Mouse (Mus musculus) gastrocnemius, postnatal 25 days (tissue): ENCODE results near the gene Gsk3b. TPM values are rescaled to one million over a fixed set of nuclear protein-coding genes. Genes with fewer than 3 reads are reported as not detected.

Experiments
- DNase-seq: peaks from one replicate; pipeline ENCODE4 v3.0.0; 2022
- total RNA-seq, 2 experiments: library from RNA; stranded (reverse); gene quantifications; 1 replicate in 1 of 2; 2 replicates in 1 of 2; pipeline ENCODE4 v1.2.3; 2021

Gene Gsk3b
- total RNA-seq, 2 experiments from 2014 or later: 49.5 to 51.7 TPM

DNA sequence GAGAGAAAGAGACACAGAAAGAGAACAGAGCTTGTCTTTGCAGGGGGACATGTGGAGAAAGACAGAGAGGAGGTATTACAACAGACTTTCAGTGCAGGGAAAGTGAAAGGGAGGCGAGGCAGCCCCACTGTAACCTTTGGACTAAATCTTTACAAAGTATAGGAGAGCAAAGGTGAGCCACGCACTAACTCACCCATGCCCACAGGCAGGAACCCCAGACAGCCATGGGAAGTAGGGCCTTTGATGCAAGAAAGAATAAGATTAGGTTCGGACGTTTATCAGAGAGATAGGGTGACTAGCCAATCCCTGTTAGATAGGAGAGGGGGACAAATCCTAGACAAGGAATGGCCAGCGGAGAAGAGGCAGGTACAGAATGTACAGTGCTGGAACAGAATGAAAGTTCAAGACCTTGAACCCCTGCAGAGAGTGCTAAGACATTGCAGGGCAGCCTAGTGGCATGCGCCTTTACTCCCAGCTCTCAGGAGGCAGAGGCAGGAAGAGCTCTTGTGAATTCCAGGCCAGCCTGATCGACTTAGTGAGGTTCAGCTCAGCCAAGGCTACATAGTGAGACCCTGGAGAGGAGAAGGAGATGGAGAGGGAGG, 193.9 kb downstream of the Gsk3b start:
- DNase-seq: no peak

DNA sequence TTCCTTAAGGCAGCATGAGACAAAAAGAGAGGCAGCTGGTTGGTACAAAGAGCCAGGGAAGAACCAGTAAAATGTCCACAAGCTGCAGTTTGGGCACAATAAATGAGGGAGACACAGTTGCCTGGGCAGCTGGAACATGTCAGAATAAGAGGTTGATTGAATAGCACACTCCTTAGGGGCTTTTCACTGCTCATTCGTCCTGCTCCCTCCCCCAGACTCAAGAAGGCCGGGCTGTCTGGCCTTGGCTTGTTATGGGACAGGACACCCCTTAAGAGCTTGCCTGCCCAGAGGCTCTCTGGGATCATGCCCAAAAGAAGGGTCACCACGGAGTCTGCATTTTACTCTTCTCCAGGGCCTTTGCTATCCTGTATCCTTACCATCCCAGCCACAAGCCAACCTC, 194.5 kb downstream of the Gsk3b start:
- no peak for DNase-seq

DNA sequence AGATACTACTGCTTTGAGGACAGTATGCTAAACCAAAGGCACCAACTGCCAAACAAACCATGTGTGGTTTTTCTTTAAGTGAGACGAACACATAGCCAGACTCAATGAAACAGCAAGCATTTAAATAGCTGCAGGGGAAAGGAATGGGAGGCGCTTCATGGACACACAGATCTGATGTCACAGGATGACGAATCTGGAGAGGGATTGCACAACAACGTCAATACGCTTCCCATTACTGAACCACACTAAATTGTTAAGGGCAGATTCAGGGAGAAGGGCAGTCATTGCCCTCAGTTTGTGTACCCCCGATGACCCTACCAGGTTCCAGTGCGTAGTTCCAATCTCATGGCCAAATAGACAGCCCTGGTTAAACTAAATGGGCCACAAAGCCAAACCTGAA, 197.0 kb downstream of the Gsk3b start:
- DNase-seq: no peak

DNA sequence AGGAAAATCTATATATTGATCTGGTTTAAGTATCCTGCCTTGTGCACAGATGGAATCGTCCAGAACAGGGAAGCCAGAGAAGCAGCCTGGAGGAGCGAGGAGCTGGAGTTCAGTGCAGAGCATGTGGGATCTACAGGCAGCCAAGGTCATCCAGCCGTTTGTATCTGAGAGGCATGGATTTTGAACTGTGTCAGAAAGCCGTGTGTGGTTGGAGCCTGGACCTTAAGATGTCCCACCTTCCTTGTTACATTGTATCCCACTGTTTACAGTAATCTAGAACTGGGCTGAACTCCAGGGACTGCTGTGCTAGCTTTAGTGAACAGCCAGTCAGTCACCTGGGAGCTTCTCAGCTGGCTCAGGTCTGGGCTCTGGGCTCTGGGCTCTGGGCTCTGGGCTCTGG, 197.7 kb downstream of the Gsk3b start:
- no peak for DNase-seq

DNA sequence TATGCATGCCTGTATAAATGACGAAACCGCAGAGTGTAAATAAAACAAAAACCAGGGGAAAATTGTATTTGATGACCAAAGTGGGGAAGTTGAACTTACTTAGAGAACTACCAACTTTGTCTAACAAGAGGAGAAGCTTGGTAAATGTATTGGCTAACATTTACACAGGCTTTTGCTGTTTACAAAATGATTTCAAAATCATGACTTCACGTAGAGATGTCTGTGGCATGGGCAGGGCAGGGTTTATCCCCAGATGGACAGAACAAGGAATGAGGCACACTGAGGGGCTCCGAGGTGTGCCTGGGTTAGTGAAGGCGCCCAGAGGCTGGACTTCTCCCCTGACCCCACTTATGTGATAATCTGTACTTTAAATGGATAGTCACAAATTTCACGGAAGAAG, 198.6 kb downstream of the Gsk3b start:
- no peak for DNase-seq

DNA sequence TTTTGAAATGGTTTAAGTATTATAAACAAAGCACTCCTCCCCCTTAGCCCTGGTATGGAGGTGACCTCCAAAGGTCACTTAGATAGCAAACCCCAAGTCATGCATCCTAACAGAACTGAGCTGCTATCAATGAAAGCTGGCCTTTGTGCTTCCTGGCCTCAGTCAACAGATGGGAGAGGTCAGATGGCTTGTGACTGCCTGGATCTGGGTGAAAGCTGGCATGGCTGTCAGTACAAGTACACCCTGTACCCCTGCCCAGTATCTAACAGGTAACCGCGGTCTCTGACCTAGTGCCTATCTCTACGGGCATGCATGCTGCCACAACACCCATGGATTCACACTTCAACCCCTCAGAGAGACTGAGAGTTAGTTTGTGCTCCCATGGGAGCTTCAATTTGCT, 199.0 kb downstream of the Gsk3b start:
- DNase-seq: no peak

DNA sequence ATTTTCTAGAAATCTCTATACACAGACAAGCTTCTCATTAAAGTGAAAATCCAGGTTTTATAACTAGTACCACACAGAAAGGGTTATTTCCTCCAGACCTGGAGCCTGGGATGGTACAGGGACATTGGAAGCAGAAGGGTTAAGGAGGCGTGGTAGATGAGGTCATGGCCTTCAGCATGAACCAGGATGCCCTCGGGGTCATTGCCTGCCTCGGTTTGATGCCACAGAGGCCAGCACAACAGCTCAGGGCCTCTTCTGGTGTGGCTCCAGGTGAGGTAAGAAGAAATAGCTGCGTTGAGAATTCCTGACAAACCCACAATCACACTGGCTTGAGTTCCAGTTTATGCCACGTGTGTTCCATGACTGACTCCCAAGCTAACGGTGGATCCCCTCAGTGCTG, 200.1 kb downstream of the Gsk3b start:
- DNase-seq: no peak

DNA sequence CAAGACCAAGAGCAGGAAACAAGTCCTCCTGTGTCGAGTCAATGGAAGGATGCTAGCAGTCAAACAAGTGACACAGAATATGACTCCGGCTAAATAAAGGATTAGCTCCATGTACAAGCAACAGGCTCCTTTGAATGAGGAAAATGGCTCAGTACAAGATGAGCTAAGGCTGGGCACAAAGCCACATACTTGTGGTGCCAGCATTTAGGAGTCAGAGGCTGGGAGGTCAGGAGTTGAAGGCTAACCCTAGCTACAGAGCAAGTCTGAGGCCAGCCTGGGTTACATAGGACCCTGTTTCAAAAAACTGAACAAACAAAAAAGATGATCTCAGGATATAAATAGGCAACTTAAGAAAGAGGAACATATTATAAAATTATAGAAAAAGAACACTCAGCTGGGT, 201.3 kb downstream of the Gsk3b start:
- DNase-seq: no peak

DNA sequence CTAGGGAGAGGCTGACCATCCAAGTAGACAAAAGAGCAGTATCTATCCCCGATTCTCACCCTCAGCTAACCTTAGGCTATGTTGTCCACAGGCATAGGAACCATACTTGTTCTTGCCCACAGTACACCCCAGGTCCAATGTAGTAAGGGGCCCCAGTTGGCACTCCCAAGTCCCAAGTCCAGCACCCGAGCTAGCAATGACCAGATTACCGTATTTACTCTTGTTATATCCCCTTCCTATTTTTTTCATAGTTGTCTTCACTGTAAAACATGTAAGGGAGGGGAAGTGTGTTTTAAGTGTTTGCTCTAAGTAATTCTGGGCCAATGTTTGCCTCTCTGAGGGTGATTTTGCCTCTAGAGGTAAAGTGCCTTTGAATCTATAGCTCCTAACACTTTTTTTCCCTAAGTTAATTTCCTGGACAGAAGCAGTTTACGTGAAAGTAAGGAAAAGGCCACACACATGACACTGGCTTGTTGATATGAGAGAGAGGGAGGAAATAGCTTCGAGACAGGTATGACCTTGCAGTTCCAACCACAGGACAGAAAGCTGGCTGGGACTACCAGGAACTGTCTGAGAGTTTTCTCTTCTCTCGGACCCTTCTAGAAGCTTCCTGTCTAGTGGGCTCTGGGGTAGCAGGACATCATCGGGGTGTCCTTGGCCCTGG, 206.0 kb downstream of the Gsk3b start, which contains the start of gene Nr1i2:
TSS of gene Nr1i2 (minus strand) at position 140 of the 664 bp plus-strand sequence.
- no peak for DNase-seq

DNA sequence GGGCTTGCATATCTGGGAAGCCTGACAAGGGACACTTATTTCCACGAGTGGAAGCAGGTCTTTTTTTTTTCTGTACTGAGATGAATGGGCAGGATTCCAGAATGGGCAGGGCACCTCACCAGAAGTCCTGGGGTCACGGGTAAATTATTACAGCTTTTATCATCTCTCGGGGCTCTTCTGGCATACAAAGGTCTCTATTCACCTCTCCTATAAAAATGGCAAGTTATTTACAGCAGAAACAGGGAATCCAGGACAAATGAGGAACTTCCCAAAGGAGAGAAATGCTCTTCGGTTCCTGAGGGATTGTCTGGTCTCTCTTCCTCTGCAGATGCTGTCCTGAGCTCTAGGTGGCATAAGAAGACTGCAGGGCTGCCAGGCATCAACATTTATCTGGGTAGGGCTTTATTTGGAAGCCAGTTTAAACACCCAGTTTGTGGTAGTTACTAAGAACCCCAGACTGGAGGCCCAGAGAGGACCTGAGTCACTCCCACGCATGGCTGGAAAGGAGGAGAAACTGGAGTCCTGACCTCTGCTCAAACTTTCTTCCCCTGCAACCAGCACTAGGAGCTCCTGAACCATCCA, 206.6 kb downstream of the Gsk3b start:
- DNase-seq: no peak

Other genes starting within 250 kb of the Gsk3b start
- not detected for gene Gm36028, start 227.9 kb upstream of the Gsk3b start, total RNA-seq
- gene Lrrc58, start 220.6 kb upstream of the Gsk3b start, total RNA-seq: 10 to 100 TPM; 36.5 to 38.3 TPM
- under 1 TPM in 1 of 2 experiments, not detected in 1; 0.13 TPM for gene Gpr156, start 172.5 kb upstream of the Gsk3b start, total RNA-seq
- not detected for gene Nr1i2, start 205.8 kb downstream of the Gsk3b start, total RNA-seq